Mouse (Mus musculus): ENCODE results near the gene Ppp1r3f. TPM values are rescaled to one million over a fixed set of nuclear protein-coding genes. Genes with fewer than 3 reads are reported as not detected.

The Ppp1r3f gene
- 10 to 100 TPM; 20.3 to 29.1 TPM for total RNA-seq (2021)
- long read RNA-seq, experiment 1, full-length matches to known transcripts, result 49 of 56 reads
- long read RNA-seq, experiment 1, partial matches to known transcripts, result 0 of 56 reads
- long read RNA-seq, experiment 1, other reads (novel, unspliced or antisense), result 7 of 56 reads
- long read RNA-seq, experiment 2, transcript Ppp1r3f-201 (4 exons, 3,066 nt), result major isoform, 24 of 24 reads
- long read RNA-seq, experiment 2, partial matches to known transcripts, result 0 of 24 reads
- long read RNA-seq, experiment 2, other reads (novel, unspliced or antisense), result 0 of 24 reads

- peak; percentile 93 to 96 for DNase-seq (ENCODE audit: low spot score in 2 of 2)
These were observed at the start of gene Ppp1r3f for GRCm38 (mm10) chrX:7574087-7574884. Gene Ppp1r3f, minus strand, starts transcription at chrX:7574283.

- DNase-seq (ENCODE audit: low spot score in 2 of 2), result no peak
These were observed 43.9 kb upstream of the Ppp1r3f start for GRCm38 (mm10) chrX:7617889-7618551.

DNA sequence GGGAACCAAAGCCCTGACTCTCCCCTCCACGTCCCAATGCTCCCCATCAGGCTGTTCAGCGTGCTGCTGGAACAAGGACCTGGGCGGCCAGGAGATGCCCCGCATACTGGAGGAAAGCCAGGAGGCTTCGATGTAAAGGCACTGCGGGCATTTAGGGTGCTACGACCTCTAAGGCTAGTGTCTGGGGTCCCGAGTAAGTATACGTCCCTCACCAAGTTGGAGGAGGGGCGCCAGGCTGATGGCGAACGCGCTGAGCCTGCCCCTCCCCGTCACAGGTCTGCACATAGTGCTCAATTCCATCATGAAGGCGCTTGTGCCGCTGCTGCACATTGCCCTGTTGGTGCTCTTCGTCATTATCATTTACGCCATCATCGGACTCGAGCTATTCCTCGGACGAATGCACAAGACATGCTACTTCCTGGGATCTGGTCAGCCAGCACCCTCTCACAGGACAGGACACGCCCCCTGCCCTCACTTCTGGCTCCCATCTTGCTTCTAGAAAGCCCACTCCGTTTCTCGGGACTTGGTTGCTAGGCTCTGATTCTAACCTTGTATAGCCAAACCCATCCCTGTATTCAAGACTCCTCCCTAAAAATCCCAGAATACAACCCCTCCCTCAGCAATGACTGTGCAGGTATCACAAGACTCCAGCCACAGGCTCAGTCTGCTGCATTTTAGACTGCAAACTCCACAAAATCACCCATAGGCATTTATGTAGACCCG lies 36.6 kb upstream of the Ppp1r3f start:
- DNase-seq (ENCODE audit: low spot score in 2 of 2), result no peak

- no peak for DNase-seq (ENCODE audit: low spot score in 2 of 2)
These were observed 36.0 kb upstream of the Ppp1r3f start for GRCm38 (mm10) chrX:7610035-7610434.

DNA sequence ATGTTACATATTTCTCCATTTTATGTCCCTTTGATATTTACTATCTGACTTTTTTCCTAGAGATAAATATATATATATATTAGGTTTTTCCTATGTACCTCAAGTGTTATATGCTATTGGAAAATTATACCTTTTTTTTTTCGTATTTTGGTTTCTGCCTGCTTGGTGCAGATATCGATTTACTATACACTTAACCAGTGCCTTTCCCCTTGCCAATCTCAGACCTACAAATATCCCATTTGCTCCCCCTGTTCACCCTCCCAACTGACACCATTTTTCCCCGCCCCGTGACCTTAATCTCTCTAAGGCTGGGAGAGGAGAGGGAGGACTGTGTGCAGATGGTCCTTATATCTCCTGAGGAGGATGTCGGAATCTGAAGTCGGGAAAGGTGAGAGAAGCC lies 32.7 kb upstream of the Ppp1r3f start, which contains the start of gene Cacna1f:
Cacna1f (plus strand) TSS at position 301 of the 400 bp plus-strand sequence.
- DNase-seq (ENCODE audit: low spot score in 2 of 2), result no peak

GRCm38 (mm10) chrX:7605575-7605941 lies 31.5 kb upstream of the Ppp1r3f start:
- DNase-seq (ENCODE audit: low spot score in 2 of 2), result no peak

DNA sequence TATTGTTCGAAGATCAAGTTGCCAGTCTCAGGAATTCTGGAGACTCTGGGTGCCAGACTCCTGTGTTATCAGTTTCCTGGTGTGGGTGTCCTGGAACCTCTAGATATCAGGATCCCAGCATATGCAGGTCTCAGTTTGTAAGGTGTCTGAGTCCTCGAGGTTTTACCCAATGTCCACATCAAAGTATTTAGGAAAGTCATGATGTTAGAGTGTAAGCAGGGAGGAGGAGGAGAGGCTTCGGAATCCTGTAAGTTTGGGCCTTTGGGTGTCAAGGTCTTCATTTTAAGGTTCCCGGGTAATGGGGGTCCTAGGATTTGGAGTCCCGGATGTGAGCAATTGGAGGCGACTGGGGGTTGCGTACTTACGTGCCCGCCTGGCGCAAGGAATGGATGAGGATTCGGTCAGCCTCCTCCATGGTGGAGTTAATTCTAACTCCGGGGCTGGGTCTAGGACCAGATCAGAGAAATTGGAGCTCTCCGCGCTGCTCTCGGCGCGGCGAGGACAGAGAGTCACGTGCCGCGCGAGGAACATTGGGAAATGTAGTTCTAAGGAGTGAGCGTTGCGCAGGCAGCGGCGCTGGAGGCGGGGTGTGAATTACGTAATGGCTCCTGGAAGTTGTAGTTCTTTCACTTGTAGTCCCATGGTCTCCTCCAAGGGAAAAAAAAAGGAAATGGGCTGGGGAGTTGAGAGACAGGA lies 30.9 kb upstream of the Ppp1r3f start, which contains the start of gene Ccdc22:
Ccdc22 (minus strand) TSS at position 639 of the 696 bp plus-strand sequence.
- DNase-seq (ENCODE audit: low spot score in 2 of 2), result peak; percentile 79 to 86

- DNase-seq (ENCODE audit: low spot score in 2 of 2), result no peak
These were observed 29.9 kb upstream of the Ppp1r3f start for GRCm38 (mm10) chrX:7604004-7604403.

DNA sequence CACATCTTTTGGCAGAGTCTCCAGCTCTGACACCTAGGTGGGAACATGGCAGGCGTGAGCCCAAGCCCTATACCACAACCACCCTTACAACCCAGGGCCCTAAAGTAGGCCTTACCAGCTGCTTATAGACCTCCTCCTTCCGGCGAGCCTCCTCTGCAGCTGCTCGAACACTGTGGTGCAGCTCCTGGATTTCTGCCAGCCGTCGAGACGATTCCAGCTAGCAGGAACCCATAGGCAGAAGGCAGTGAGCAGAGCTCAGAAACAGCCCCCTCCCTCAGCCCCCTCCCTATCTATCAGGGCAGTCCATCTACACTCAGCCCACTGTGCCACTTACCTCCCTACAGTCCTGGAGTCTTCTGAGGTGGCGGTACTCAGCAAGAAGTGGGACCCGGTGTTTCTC lies 21.3 kb upstream of the Ppp1r3f start:
- DNase-seq (ENCODE audit: low spot score in 2 of 2), result peak in 1 of 2 experiments; percentile 15

DNA sequence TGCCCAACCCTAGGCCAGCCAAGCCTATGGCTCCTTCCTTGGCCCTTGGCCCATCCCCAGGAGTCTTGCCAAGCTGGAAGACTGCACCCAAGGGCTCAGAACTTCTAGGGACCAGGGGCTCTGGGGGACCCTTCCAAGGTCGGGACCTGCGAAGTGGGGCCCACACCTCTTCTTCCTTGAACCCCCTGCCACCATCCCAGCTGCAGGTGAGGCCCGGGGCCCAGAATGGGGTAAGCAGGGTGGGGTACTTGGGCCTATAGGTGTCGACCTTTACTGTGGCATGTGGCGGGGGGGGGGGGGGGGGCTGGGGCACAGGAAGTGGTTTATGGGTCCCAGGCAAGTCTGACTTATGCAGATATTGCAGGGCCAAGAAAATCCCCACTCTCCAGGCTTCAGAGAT lies 12.3 kb upstream of the Ppp1r3f start:
- DNase-seq (ENCODE audit: low spot score in 2 of 2), result no peak

- DNase-seq (ENCODE audit: low spot score in 2 of 2), result no peak
These were observed 9.8 kb upstream of the Ppp1r3f start for GRCm38 (mm10) chrX:7583881-7584280.

GRCm38 (mm10) chrX:7581151-7581550 lies 7.1 kb upstream of the Ppp1r3f start:
- no peak for DNase-seq (ENCODE audit: low spot score in 2 of 2)

DNA sequence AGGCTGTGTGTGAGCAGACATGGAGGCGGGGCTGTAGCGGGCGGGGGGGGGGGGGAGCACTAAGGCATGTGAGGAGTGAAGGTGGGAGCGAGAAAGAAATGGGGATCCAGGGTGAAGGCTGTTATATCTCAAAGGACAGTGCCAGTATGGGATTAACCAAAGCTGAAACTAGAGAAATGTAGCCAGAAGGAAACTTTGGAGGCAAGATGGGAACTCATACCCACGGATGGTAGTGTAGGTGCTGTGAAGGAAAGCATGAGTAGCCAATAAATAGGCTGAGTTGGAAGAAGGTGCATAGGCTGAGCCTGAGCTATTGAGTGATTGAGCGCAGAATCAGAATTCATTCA lies 775 bp upstream of the Ppp1r3f start:
- DNase-seq (ENCODE audit: low spot score in 2 of 2), result no peak

DNA sequence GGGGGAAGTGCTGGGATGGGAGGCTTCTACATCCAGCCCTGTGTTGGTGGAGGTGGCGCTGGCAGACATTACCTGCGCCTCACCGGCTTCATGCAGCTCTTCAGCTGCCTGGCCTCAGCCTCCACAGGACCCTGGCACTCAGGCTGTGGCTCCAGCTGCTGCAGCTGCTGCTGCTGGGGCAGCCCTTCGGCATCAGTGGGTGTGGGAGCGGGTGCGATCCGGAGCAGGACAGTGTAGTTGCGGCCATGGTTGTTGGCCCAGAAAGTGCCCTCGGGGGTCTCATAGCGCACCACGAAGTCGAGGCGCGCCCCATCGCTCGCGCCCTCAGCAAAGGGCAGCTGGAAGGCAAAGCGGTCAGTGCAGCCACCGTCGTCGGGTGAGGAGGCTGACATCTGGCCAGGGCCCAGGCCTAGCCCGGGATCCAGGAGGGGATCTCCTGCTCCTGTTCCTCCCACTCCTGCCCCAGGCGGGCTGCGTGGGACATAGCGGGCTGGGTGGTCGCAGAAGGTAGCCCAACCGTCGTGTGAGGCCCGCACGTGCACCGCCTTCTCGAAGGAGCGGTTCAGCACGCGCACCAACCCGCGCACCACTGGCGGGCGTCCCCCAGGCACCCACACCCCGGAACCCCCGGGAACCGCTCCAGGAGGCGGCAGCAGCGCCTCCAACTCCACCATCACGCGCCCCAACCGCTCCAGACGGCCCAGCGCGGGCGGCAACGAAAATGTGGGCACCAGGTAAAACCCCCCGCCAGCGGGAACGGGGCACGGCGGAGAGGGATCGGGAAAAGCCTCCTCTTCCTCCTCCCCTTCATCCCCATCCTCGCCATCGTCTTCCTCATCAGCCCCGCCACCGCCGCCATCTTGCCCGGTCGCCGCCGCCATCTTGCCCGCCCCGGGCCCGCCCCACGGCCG lies 652 bp downstream of the Ppp1r3f start, which contains the start of gene Foxp3:
Foxp3 (plus strand) TSS at position 469 of the 911 bp plus-strand sequence.
- DNase-seq (ENCODE audit: low spot score in 2 of 2), result peak in 1 of 2 experiments; percentile 33

- no peak for DNase-seq (ENCODE audit: low spot score in 2 of 2)
These were observed 1.6 kb downstream of the Ppp1r3f start for GRCm38 (mm10) chrX:7572466-7572865.

DNA sequence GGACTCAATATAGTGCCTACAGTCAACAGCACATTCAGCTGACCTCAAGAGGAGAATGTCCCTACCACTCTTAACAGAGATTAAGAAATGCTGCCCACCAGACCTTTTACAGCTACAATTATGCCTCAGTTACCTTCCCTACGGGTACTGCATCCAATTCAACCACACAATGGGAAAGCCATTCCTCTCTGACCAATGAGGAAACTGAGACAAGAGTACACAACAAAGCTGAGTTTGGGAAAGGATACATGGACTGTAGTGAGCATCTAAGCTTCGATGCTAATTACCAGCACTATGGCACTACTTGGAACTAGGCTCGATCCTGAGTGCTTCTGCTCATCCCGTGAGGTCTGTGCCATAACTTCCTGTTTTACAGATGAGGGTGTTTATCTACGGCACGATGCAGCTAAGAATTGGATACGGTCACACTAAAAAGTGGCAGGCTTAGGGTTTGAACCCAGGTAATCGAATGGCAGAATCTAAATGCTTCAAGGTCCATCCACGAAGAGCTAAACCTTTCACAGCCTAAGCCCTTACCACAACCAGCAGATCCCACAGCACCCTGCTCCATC lies 2.4 kb downstream of the Ppp1r3f start:
- DNase-seq (ENCODE audit: low spot score in 2 of 2), result no peak

DNA sequence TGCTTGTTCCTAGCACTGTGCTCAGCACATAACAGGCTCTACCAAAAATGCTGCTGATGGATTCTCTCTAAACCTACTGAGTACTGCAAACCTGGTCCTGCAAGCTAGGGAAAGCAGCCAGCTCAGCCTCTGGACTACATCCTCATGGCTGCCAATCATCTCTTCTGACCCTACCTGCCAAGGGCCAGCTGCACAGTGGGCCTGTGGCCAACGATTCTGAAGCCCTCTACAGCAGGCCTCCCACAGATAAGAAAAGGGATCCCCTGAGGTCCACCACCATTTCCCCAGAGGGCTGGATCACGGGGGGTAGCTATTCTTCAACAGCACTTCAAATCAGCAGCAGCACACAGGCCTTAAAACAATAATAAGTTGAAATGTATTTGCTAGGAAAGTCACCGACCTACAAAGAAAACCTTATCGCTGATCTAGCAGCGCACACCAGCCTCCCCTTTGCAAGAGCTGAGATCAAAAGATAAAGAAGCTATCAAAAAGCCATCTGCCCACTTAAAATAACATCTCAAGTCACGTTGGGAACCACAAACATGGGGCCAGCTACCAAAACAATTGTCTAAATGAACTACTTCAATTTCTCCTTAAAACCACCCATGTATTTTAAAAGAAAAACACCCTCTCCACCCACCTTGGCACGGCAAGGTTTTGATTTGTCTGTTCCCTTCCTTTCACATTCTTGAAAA lies 3.5 kb downstream of the Ppp1r3f start:
- DNase-seq (ENCODE audit: low spot score in 2 of 2), result no peak

GRCm38 (mm10) chrX:7567491-7567890 lies 6.6 kb downstream of the Ppp1r3f start:
- DNase-seq (ENCODE audit: low spot score in 2 of 2), result no peak

DNA sequence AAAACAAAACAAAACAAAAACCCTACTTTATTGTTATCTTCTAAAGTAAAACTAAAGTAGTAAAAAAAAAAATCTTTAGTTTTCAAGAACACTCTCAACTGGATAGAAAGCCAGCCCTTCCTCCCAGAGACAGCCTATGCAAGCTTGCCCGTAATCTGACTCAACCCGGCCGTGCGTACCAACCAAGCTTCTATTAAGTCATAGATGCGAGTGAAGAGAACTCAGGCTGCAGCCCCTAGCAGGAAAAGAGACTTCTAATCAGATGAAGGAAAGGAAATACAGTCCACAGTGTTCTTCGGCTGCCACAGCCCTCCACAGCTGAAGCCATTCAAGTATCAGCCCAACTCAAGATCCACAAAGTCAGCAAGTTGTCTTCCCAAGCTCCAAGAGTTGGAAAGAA lies 7.7 kb downstream of the Ppp1r3f start:
- no peak for DNase-seq (ENCODE audit: low spot score in 2 of 2)

Measured in left cerebral cortex, adult 18-20 months (tissue).